Mouse (Mus musculus) activated CD4-positive, CD25-positive, alpha-beta regulatory T cell, adult 4 months (primary cell): ENCODE data around the gene Olfr104-ps. TPM values are rescaled to one million over a fixed set of nuclear protein-coding genes. Genes with fewer than 3 reads are reported as not detected.

Source experiments
- ATAC-seq: one replicate; pipeline ENCODE4 v1.8.0; 2017
- polyA plus RNA-seq, 2 experiments: library from polyadenylated mRNA; unstranded; fragments of 100-300 nt; shearing (Covaris generic); gene quantifications; one replicate each; pipeline ENCODE4 v1.2.1; 2017

Gene Olfr104-ps
- not detected for polyA plus RNA-seq

GRCm38 (mm10) chr17:37359282-37359681 is at the start of gene Olfr104-ps:
TSS of gene Olfr104-ps (plus strand) at chr17:37359582.
- ATAC-seq = no peak

- ATAC-seq = no peak
Observed at GRCm38 (mm10) chr17:37310146-37310699, 49.2 kb upstream of the Olfr104-ps start.

GRCm38 (mm10) chr17:37316954-37317353 is 42.4 kb upstream of the Olfr104-ps start, which contains the start of gene Olfr102:
TSS of gene Olfr102 (minus strand) at chr17:37317054.
- ATAC-seq = no peak

- no peak for ATAC-seq
Observed at GRCm38 (mm10) chr17:37339598-37339997, 19.8 kb upstream of the Olfr104-ps start, which contains the start of gene Olfr103. TSS of gene Olfr103 (minus strand) at chr17:37339698.

- no peak for ATAC-seq
Observed at GRCm38 (mm10) chr17:37378733-37379132, 19.4 kb downstream of the Olfr104-ps start, which contains the start of gene Olfr105-ps. TSS of gene Olfr105-ps (plus strand) at chr17:37379033.

GRCm38 (mm10) chr17:37390093-37390492 is 30.7 kb downstream of the Olfr104-ps start, which contains the start of gene Olfr106-ps:
TSS of gene Olfr106-ps (plus strand) at chr17:37390393.
- no peak for ATAC-seq

- ATAC-seq = no peak
Observed at GRCm38 (mm10) chr17:37398926-37399325, 39.5 kb downstream of the Olfr104-ps start, which contains the start of gene Olfr107. TSS of gene Olfr107 (plus strand) at chr17:37399226.

GRCm38 (mm10) chr17:37413380-37413779 is 54.0 kb downstream of the Olfr104-ps start:
- ATAC-seq = no peak

Other genes starting within 250 kb of the Olfr104-ps start
- not detected for gene Olfr92, start 239.5 kb upstream of the Olfr104-ps start, polyA plus RNA-seq
- not detected for gene Olfr93, start 198.1 kb upstream of the Olfr104-ps start, polyA plus RNA-seq
- gene Ubd, start 165.7 kb upstream of the Olfr104-ps start, polyA plus RNA-seq = under 1 TPM in 1 of 2 experiments, not detected in 1; 0.75 TPM
- not detected for gene Olfr94, start 158.6 kb upstream of the Olfr104-ps start, polyA plus RNA-seq
- gene Olfr95, start 146.5 kb upstream of the Olfr104-ps start, polyA plus RNA-seq = not detected
- gene Olfr96, start 139.4 kb upstream of the Olfr104-ps start, polyA plus RNA-seq = not detected
- not detected for gene Olfr97, start 122.3 kb upstream of the Olfr104-ps start, polyA plus RNA-seq
- 1 to 10 TPM in 1 of 2 experiments, under 1 TPM in 1; 0.54 to 1.0 TPM for gene Olfr98, start 95.8 kb upstream of the Olfr104-ps start, polyA plus RNA-seq
- gene H2-M3, start 89.4 kb upstream of the Olfr104-ps start, polyA plus RNA-seq = 100 to 1,000 TPM in 1 of 2 experiments, 10 to 100 TPM in 1; 94.0 to 120 TPM
- 1 to 10 TPM; 5.1 to 5.7 TPM for gene Olfr99, start 76.1 kb upstream of the Olfr104-ps start, polyA plus RNA-seq
- under 1 TPM in 1 of 2 experiments, not detected in 1; 0.15 TPM for gene Olfr101, start 55.3 kb upstream of the Olfr104-ps start, polyA plus RNA-seq
- under 1 TPM in 1 of 2 experiments, not detected in 1; 0.33 TPM for gene Olfr102, start 42.5 kb upstream of the Olfr104-ps start, polyA plus RNA-seq
- gene Olfr103, start 19.9 kb upstream of the Olfr104-ps start, polyA plus RNA-seq = not detected
- gene Olfr105-ps, start 19.5 kb downstream of the Olfr104-ps start, polyA plus RNA-seq = not detected
- gene Olfr106-ps, start 30.8 kb downstream of the Olfr104-ps start, polyA plus RNA-seq = not detected
- under 1 TPM in 1 of 2 experiments, not detected in 1; 0.12 TPM for gene Olfr107, start 39.6 kb downstream of the Olfr104-ps start, polyA plus RNA-seq
- not detected for gene Olfr108, start 85.9 kb downstream of the Olfr104-ps start, polyA plus RNA-seq
- gene Olfr109, start 99.3 kb downstream of the Olfr104-ps start, polyA plus RNA-seq = not detected
- gene H2-M2, start 124.0 kb downstream of the Olfr104-ps start, polyA plus RNA-seq = not detected
- gene Olfr110, start 132.9 kb downstream of the Olfr104-ps start, polyA plus RNA-seq = not detected
- not detected for gene Olfr111, start 148.4 kb downstream of the Olfr104-ps start, polyA plus RNA-seq
- gene Olfr112, start 209.9 kb downstream of the Olfr104-ps start, polyA plus RNA-seq = not detected
- gene Olfr113, start 218.1 kb downstream of the Olfr104-ps start, polyA plus RNA-seq = not detected
- gene Olfr114, start 233.2 kb downstream of the Olfr104-ps start, polyA plus RNA-seq = not detected